Mouse (Mus musculus) heart, postnatal 0 days (tissue): ENCODE data around the gene Zbtb12. TPM values are rescaled to one million over a fixed set of nuclear protein-coding genes. Genes with fewer than 3 reads are reported as not detected.

Experiments
- ATAC-seq: fragments of 200-750 bp; cut with Nextera tagmentation; 2 replicates; pipeline ENCODE4 v1.8.0; 2017; ENCODE audit warnings: low read depth, moderate number of reproducible peaks, moderate library complexity; ENCODE audit not compliant: insufficient read depth
- DNase-seq: peaks from one replicate; pipeline ENCODE4 v3.0.0-alpha.2; 2016; ENCODE audit warnings: low spot score
- H3K27ac ChIP-seq: fragments of 300-500 bp; sonication (generic); 2 replicates; pipeline ENCODE4 v1.5.1; 2014; ENCODE audit warnings: low read depth, mild to moderate bottlenecking
- H3K27me3 ChIP-seq: fragments of 300-500 bp; sonication (generic); 2 replicates; pipeline ENCODE4 v1.6.1; 2014; ENCODE audit warnings: low read length, mixed read lengths; ENCODE audit not compliant: control insufficient read depth, insufficient read depth
- H3K36me3 ChIP-seq: fragments of 300-500 bp; sonication (generic); replicated peaks from 2 replicates; pipeline ENCODE4 v1.6.1; 2014; ENCODE audit warnings: low read length, mixed read lengths; ENCODE audit not compliant: control insufficient read depth, insufficient read depth
- H3K4me1 ChIP-seq: fragments of 300-500 bp; sonication (generic); 2 replicates; pipeline ENCODE4 v1.6.1; 2014; ENCODE audit warnings: antibody characterized with exemption; ENCODE audit not compliant: control insufficient read depth, insufficient read depth
- H3K4me2 ChIP-seq: fragments of 300-500 bp; sonication (generic); 2 replicates; pipeline ENCODE4 v1.6.1; 2014; ENCODE audit warnings: low read depth, mild to moderate bottlenecking, low read length, moderate library complexity
- H3K4me3 ChIP-seq: fragments of 300-500 bp; sonication (generic); 2 replicates; pipeline ENCODE4 v1.5.1; 2014; ENCODE audit warnings: low read depth, low read length
- H3K9ac ChIP-seq: fragments of 300-500 bp; sonication (generic); replicated peaks from 2 replicates; pipeline ENCODE4 v1.6.1; 2014; ENCODE audit warnings: low read depth, low read length, mixed read lengths
- H3K9me3 ChIP-seq: fragments of 300-500 bp; sonication (generic); replicated peaks from 2 replicates; pipeline ENCODE4 v1.6.1; 2016; ENCODE audit warnings: low read length; ENCODE audit not compliant: control insufficient read depth
- CTCF ChIP-seq: IDR thresholded peaks from 2 replicates; pipeline ENCODE4 v1.5.1; 2016; ENCODE audit warnings: antibody characterized with exemption, control low read depth, low read depth
- EP300 ChIP-seq: IDR thresholded peaks from 2 replicates; pipeline ENCODE4 v1.6.1; 2016; ENCODE audit warnings: antibody characterized with exemption, low read depth
- WGBS: fragments of 180-500 bp; shearing (Covaris S2); extraction: QIAGEN DNeasy Blood & Tissue Kit; methylation state at CpG from one replicate; pipeline ENCODE4 v1.1.7; 2014; 5-methylcytosine and 5-hydroxymethylcytosine counted together
- polyA plus RNA-seq: library from polyadenylated mRNA; unstranded; fragments of >200 nt; fragmentation: Nextera tagmentation; extraction: Ambion mirVana; gene quantifications from 2 replicates; pipeline ENCODE4 v1.2.1, GENCODE M21; 2015
- total RNA-seq: library from RNA; depleted of rRNA; stranded (reverse); fragments of >200 nt; gene quantifications from 2 replicates; pipeline ENCODE4 v1.2.3, GENCODE M21; 2014; ENCODE audit warnings: low replicate concordance

Gene Zbtb12
- total and polyA plus RNA-seq, 2 experiments from 2014 or later, result 0.63 to 7.6 TPM

GRCm38 (mm10) chr17:34838785-34839184, 40.5 kb upstream of the Zbtb12 start:
- TF ChIP-seq CTCF (no peak), EP300 (no peak)
- 80% methylated on average over 7 of the region's 7 CpGs for WGBS
- H3K9ac ChIP-seq, result no peak overlapping the region

GRCm38 (mm10) chr17:34840736-34841307, 38.5 kb upstream of the Zbtb12 start:
- DNase-seq (no peak), ATAC-seq (no peak)
- H3K4me2 ChIP-seq, result no peak overlapping the region
- H3K27me3 ChIP-seq, result no peaks in the 10 kb centered on the region
- H3K9me3 ChIP-seq, result no peaks in the 10 kb centered on the region
- TF ChIP-seq EP300 (no peak), CTCF (no peak)
- H3K36me3 ChIP-seq, result peaks cover 64% of the 10 kb centered on the region
- WGBS, result 82% methylated on average over 6 of the region's 6 CpGs
- no peak overlapping the region for H3K27ac ChIP-seq
- H3K9ac ChIP-seq, result no peak overlapping the region
- no peak overlapping the region for H3K4me3 ChIP-seq
- H3K4me1 ChIP-seq, result peaks cover 14% of the 10 kb centered on the region

More at GRCm38 (mm10) chr17:34838785-34839184, 40.5 kb upstream of the Zbtb12 start:
- Histone ChIP-seq H3K9me3 (no peaks in the 10 kb centered on the region), H3K4me2 (no peak overlapping the region), H3K36me3 (peaks cover 52% of the 10 kb centered on the region), H3K4me3 (no peak overlapping the region), H3K27ac (no peak overlapping the region), H3K4me1 (peaks cover 17% of the 10 kb centered on the region), H3K27me3 (no peaks in the 10 kb centered on the region)
- DNase-seq (no peak), ATAC-seq (no peak)

DNA sequence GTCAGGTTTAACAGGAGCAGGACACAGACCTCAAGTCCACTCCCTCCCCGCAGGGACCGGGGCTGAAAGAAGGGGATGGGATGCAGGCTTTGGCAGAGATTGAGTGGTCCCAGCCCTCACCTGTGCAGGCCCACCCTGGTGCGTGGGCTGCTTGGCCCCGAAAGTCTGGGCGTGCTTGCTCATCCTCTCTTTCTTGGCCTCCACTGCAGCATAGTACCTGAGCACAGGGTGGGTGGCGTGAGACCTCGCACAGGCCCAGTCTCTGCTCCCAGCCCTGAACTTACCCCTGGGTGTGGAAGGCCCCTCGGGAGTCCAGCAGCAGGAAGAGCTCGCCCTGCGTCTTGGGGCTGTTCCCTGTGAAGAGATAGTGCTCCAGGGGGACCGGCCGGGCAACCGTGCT, 34.4 kb upstream of the Zbtb12 start:
- 86% methylated on average over 13 of the region's 13 CpGs for WGBS

GRCm38 (mm10) chr17:34847192-34847591, 32.1 kb upstream of the Zbtb12 start:
- no peak for TF ChIP-seq CTCF
- no peak for TF ChIP-seq EP300
- peaks cover 55% of the 10 kb centered on the region for H3K36me3 ChIP-seq
- H3K9me3 ChIP-seq, result no peaks in the 10 kb centered on the region
- H3K4me2 ChIP-seq, result no peak overlapping the region
- no peak overlapping the region for H3K9ac ChIP-seq
- no peaks in the 10 kb centered on the region for H3K27me3 ChIP-seq
- peaks cover 13% of the 10 kb centered on the region for H3K4me1 ChIP-seq
- DNase-seq, result no peak
- WGBS, result 80% methylated on average over 6 of the region's 6 CpGs
- no peak overlapping the region for H3K4me3 ChIP-seq
- no peak overlapping the region for H3K27ac ChIP-seq
- no peak for ATAC-seq

More for the DNA sequence above, 34.4 kb upstream of the Zbtb12 start:
- H3K4me2 ChIP-seq, result no peak overlapping the region
- H3K4me1 ChIP-seq, result peaks cover 5% of the 10 kb centered on the region
- DNase-seq (no peak), ATAC-seq (no peak)
- no peak overlapping the region for H3K9ac ChIP-seq
- H3K27ac ChIP-seq, result no peak overlapping the region
- no peaks in the 10 kb centered on the region for H3K9me3 ChIP-seq
- TF ChIP-seq EP300 (no peak), CTCF (no peak)
- no peaks in the 10 kb centered on the region for H3K27me3 ChIP-seq
- no peak overlapping the region for H3K4me3 ChIP-seq
- peaks cover 75% of the 10 kb centered on the region for H3K36me3 ChIP-seq

DNA sequence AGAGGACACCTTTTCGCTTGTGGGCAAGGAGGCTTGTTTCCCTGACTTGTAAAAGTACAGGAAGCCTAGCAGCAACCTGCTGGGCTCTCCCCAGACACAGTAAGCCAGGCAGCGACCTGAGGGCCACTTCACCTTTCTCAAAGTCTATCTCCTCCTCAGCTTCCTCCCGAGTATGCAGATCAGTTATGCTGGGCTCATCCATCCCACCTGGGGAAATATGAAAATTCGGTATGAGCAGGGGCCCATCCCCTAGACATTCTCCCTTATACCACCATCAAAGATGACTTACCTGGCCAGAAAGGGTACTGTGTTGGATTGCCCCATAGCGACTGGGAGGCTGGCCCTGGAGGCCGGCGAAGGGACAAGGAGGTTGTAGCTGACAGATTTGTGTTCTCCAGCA, 31.7 kb upstream of the Zbtb12 start:
- Histone ChIP-seq H3K4me1 (peaks cover 13% of the 10 kb centered on the region), H3K27ac (no peak overlapping the region), H3K4me3 (no peak overlapping the region), H3K4me2 (no peak overlapping the region), H3K27me3 (no peaks in the 10 kb centered on the region), H3K9ac (no peak overlapping the region), H3K36me3 (peaks cover 55% of the 10 kb centered on the region), H3K9me3 (no peaks in the 10 kb centered on the region)
- 86% methylated on average over 7 of the region's 7 CpGs for WGBS
- DNase-seq (no peak), ATAC-seq (no peak)
- no peak for TF ChIP-seq EP300
- no peak for TF ChIP-seq CTCF
